Mouse (Mus musculus) midbrain, embryonic 11.5 days (tissue): Measurements from ENCODE around the gene Pepd. TPM values are rescaled to one million over a fixed set of nuclear protein-coding genes. Genes with fewer than 3 reads are reported as not detected.

Experiments
- ATAC-seq: fragments of 200-750 bp; cut with Nextera tagmentation; 2 replicates; pipeline ENCODE4 v1.8.0; 2017; ENCODE audit warnings: moderate TSS enrichment, moderate library complexity; ENCODE audit not compliant: low FRiP score
- DNase-seq: peaks from one replicate; pipeline ENCODE4 v3.0.0; 2015; ENCODE audit warnings: low spot score; ENCODE audit errors: missing footprints
- H3K27ac ChIP-seq: fragments of 300-500 bp; sonication (generic); 2 replicates; pipeline ENCODE4 v1.5.1; 2014; ENCODE audit warnings: low read depth, low read length
- H3K27me3 ChIP-seq: fragments of 300-500 bp; sonication (generic); 2 replicates; pipeline ENCODE4 v1.6.1; 2014; ENCODE audit warnings: mild to moderate bottlenecking, low read length, moderate library complexity, mixed read lengths; ENCODE audit not compliant: control insufficient read depth, insufficient read depth
- H3K36me3 ChIP-seq: fragments of 300-500 bp; sonication (generic); 2 replicates; pipeline ENCODE4 v1.6.1; 2014; ENCODE audit warnings: mild to moderate bottlenecking, low read length, moderate library complexity, mixed read lengths; ENCODE audit not compliant: control insufficient read depth, insufficient read depth
- H3K4me1 ChIP-seq: fragments of 300-500 bp; sonication (generic); 2 replicates; pipeline ENCODE4 v1.6.1; 2014; ENCODE audit warnings: low read length; ENCODE audit not compliant: control insufficient read depth, insufficient read depth
- H3K4me2 ChIP-seq: fragments of 300-500 bp; sonication (generic); 2 replicates; pipeline ENCODE4 v1.6.1; 2014; ENCODE audit warnings: mild to moderate bottlenecking, moderate library complexity
- H3K4me3 ChIP-seq: fragments of 300-500 bp; sonication (generic); 2 replicates; pipeline ENCODE4 v1.5.1; 2014; ENCODE audit warnings: low read depth, low read length
- H3K9ac ChIP-seq: fragments of 300-500 bp; sonication (generic); 2 replicates; pipeline ENCODE4 v1.6.1; 2014; ENCODE audit warnings: low read length
- H3K9me3 ChIP-seq: fragments of 300-500 bp; sonication (generic); 2 replicates; pipeline ENCODE4 v1.6.1; 2016; ENCODE audit warnings: low read length; ENCODE audit not compliant: control insufficient read depth
- WGBS: fragments of 180-500 bp; shearing (Covaris S2); extraction: QIAGEN DNeasy Blood & Tissue Kit; methylation state at CpG from one replicate; pipeline ENCODE4 v1.1.7; 2014; 5-methylcytosine and 5-hydroxymethylcytosine counted together
- polyA plus RNA-seq: library from polyadenylated mRNA; unstranded; fragments of >200 nt; fragmentation: Nextera tagmentation; extraction: Ambion mirVana; gene quantifications from 2 replicates; pipeline ENCODE4 v1.2.1, GENCODE M21; 2014

The Pepd gene
- polyA plus RNA-seq, 1 experiment from 2014 or later: 67.3 TPM

- H3K4me2 ChIP-seq: no peak overlapping the region
- WGBS: 5% methylated on average over 1 of the region's 1 CpGs
- ATAC-seq: no peak
- H3K9ac ChIP-seq: no peak overlapping the region
- H3K27me3 ChIP-seq: no peaks in the 10 kb centered on the region
- H3K4me1 ChIP-seq: peaks cover 3% of the 10 kb centered on the region; the same call in 1 of the 2 replicates
- no peak overlapping the region for H3K4me3 ChIP-seq
- no peak overlapping the region for H3K27ac ChIP-seq
- H3K36me3 ChIP-seq: no peaks in the 10 kb centered on the region
- DNase-seq: peak; percentile 80
- no peaks in the 10 kb centered on the region for H3K9me3 ChIP-seq
Observed at GRCm38 (mm10) chr7:34897058-34897457, 15.1 kb upstream of the Pepd start.

- Histone ChIP-seq H3K27me3 (no peaks in the 10 kb centered on the region), H3K27ac (no peak overlapping the region), H3K4me2 (0 out of 2 replicates have a peak overlapping the region, but pooled peaks have one; percentile 7), H3K36me3 (no peaks in the 10 kb centered on the region), H3K9ac (no peak overlapping the region), H3K9me3 (peaks cover 3% of the 10 kb centered on the region; the same call in 1 of the 2 replicates), H3K4me1 (peaks cover 15% of the 10 kb centered on the region), H3K4me3 (no peak overlapping the region)
- ATAC-seq (peak; percentile 43), DNase-seq (peak; percentile 92)
- 39% methylated on average over 24 of the region's 24 CpGs for WGBS
Observed at GRCm38 (mm10) chr7:34910096-34911066, 1.8 kb upstream of the Pepd start.

DNA sequence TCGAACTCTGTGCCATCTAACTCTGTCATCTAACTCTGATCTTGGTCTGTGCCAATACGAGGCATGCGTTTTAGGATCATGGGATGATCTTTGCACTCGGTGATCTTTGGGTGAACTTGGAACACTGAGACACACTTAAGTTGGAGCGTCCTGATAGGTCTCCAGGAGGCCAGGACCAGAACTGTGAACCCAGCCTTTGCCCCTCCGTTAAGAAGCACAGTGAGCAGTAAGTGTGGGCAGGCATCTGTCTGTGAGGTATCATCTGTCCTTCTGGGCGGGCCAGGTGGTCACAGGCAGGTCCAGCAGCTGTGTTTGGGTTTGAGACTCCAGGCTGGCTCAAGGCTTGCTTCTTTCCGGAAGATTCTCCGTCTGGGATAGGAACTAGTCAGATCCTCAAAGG is 1.8 kb downstream of the Pepd start:
- Histone ChIP-seq H3K9ac (no peak overlapping the region), H3K27me3 (no peaks in the 10 kb centered on the region), H3K4me1 (peaks cover 15% of the 10 kb centered on the region), H3K4me3 (no peak overlapping the region), H3K9me3 (no peaks in the 10 kb centered on the region), H3K27ac (no peak overlapping the region), H3K4me2 (no peak overlapping the region), H3K36me3 (no peaks in the 10 kb centered on the region)
- ATAC-seq (no peak), DNase-seq (peak; percentile 60)
- WGBS: 90% methylated on average over 9 of the region's 9 CpGs

DNA sequence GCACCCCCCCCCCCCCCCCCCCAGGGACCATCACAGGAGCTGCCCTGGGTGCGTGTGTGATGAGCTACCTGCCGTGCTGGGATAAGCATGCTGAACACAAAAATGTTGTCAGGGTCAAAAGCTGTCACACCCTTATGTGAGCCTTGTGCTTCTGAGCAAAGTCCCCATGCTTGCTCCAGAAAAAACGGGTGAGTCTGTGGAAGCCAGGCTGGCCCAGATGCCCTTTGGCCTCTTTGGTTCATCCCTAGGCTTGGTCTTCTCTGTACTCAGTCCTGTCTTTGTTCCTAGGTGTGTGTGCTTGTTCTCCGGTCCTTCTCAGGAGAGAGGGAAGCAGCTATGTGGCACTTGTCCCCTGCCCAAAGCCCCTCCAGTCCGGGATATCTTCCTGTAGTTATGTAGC is 3.4 kb downstream of the Pepd start:
- H3K4me1 ChIP-seq: peaks cover 11% of the 10 kb centered on the region
- no peaks in the 10 kb centered on the region for H3K36me3 ChIP-seq
- 89% methylated on average over 5 of the region's 5 CpGs for WGBS
- DNase-seq (peak; percentile 19), ATAC-seq (no peak)
- no peak overlapping the region for H3K9ac ChIP-seq
- no peaks in the 10 kb centered on the region for H3K9me3 ChIP-seq
- no peaks in the 10 kb centered on the region for H3K27me3 ChIP-seq
- H3K27ac ChIP-seq: no peak overlapping the region
- H3K4me3 ChIP-seq: no peak overlapping the region
- H3K4me2 ChIP-seq: no peak overlapping the region

- H3K4me2 ChIP-seq: no peak overlapping the region
- ATAC-seq: no peak
- 81% methylated on average over 6 of the region's 6 CpGs for WGBS
Observed at GRCm38 (mm10) chr7:34917558-34917957, 5.4 kb downstream of the Pepd start.

GRCm38 (mm10) chr7:34917998-34918397 is 5.8 kb downstream of the Pepd start:
- no peaks in the 10 kb centered on the region for H3K27me3 ChIP-seq
- no peaks in the 10 kb centered on the region for H3K9me3 ChIP-seq
- H3K4me3 ChIP-seq: no peak overlapping the region
- peaks cover under 1% of the 10 kb centered on the region for H3K4me1 ChIP-seq
- no peak for ATAC-seq
- H3K27ac ChIP-seq: no peak overlapping the region
- DNase-seq: no peak
- H3K4me2 ChIP-seq: no peak overlapping the region
- H3K9ac ChIP-seq: no peak overlapping the region
- WGBS: 93% methylated on average over 4 of the region's 4 CpGs
- no peaks in the 10 kb centered on the region for H3K36me3 ChIP-seq

More at GRCm38 (mm10) chr7:34917558-34917957, 5.4 kb downstream of the Pepd start:
- H3K4me1 ChIP-seq: peaks cover 5% of the 10 kb centered on the region
- H3K9ac ChIP-seq: no peak overlapping the region
- no peak overlapping the region for H3K4me3 ChIP-seq
- no peaks in the 10 kb centered on the region for H3K9me3 ChIP-seq
- no peaks in the 10 kb centered on the region for H3K36me3 ChIP-seq
- H3K27me3 ChIP-seq: no peaks in the 10 kb centered on the region
- H3K27ac ChIP-seq: no peak overlapping the region
- DNase-seq: no peak

- no peak overlapping the region for H3K4me3 ChIP-seq
- no peaks in the 10 kb centered on the region; the same call in 1 of the 2 replicates for H3K4me1 ChIP-seq
- H3K27me3 ChIP-seq: no peaks in the 10 kb centered on the region
- peak; percentile 67 for DNase-seq
- WGBS: 83% methylated on average over 8 of the region's 8 CpGs
- no peaks in the 10 kb centered on the region for H3K36me3 ChIP-seq
- ATAC-seq: no peak
- H3K9me3 ChIP-seq: no peaks in the 10 kb centered on the region
- no peak overlapping the region for H3K27ac ChIP-seq
- no peak overlapping the region for H3K9ac ChIP-seq
- no peak overlapping the region for H3K4me2 ChIP-seq
Observed at GRCm38 (mm10) chr7:34918416-34918815, 6.2 kb downstream of the Pepd start.

DNA sequence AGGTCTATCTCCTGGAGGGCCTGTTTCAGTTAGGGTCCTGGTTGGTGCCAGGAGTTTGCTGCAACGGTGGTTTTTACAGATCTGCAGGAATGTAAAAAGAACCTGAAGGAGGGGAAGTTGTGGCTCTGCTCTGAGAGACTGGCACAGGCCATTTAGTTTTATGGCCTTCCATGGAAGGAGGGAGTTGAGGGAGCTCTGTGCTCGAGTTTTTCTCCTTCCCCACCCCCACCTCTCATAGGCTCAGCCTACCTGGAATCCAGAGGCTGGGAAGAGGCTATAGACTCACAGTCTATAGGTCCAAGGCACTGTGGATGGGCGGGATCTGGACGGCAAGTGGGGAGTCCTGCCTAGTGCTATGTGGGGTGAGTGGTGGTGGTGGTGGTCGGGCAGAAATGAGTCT is 6.9 kb downstream of the Pepd start:
- no peak overlapping the region for H3K4me2 ChIP-seq
- no peak overlapping the region for H3K4me3 ChIP-seq
- no peak overlapping the region for H3K27ac ChIP-seq
- H3K36me3 ChIP-seq: no peaks in the 10 kb centered on the region
- H3K9ac ChIP-seq: no peak overlapping the region
- no peak; the same call in 1 of the 2 replicates for ATAC-seq
- no peaks in the 10 kb centered on the region for H3K9me3 ChIP-seq
- no peaks in the 10 kb centered on the region for H3K27me3 ChIP-seq
- no peak for DNase-seq
- no peaks in the 10 kb centered on the region; the same call in 1 of the 2 replicates for H3K4me1 ChIP-seq
- WGBS: 80% methylated on average over 5 of the region's 5 CpGs

- 53% methylated on average over 5 of the region's 5 CpGs for WGBS
- Histone ChIP-seq H3K27ac (no peak overlapping the region), H3K4me1 (no peaks in the 10 kb centered on the region; the same call in 1 of the 2 replicates), H3K9ac (no peak overlapping the region), H3K4me2 (no peak overlapping the region), H3K9me3 (no peaks in the 10 kb centered on the region), H3K36me3 (no peaks in the 10 kb centered on the region), H3K27me3 (no peaks in the 10 kb centered on the region), H3K4me3 (no peak overlapping the region)
- DNase-seq (peak; percentile 83), ATAC-seq (peak; percentile 38; the same call in 1 of the 2 replicates)
Observed at GRCm38 (mm10) chr7:34919809-34920208, 7.6 kb downstream of the Pepd start.
